Mouse (Mus musculus) lung, postnatal 10 days (tissue): ENCODE measurements at regions not wholly inside any gene's neighbourhood (a gene's known extent, or its start where the extent isn't known, plus 50 kb on each side); places are given as distances from the start of the nearest gene placed in this dataset.

Experiments used
- DNase-seq: peaks from one replicate; pipeline ENCODE4 v3.0.0; 2021

- DNase-seq, result no peak
Observed at GRCm38 (mm10) chr10:126815730-126816129, 85.4 kb downstream of the Atp23 start.

DNA sequence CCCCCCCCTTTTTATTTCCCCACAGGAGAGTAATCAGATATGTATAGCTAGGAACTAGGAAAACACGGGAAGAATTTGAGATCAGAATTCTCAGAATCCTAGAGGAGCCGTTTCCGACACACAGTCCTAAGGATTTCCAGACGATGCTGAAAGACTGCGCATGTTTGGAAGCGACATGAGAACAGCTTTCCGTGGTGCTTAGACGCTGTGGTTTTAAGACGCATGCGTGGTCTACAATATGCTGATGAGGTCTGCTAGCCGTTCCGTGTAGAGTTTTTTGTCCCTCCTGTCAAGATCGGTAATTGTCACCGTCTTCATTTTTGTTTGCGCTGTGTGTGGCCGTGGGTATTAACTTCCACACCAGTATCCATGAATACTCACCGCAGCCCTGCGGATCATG is 86.2 kb downstream of the Atp23 start:
- no peak for DNase-seq

DNA sequence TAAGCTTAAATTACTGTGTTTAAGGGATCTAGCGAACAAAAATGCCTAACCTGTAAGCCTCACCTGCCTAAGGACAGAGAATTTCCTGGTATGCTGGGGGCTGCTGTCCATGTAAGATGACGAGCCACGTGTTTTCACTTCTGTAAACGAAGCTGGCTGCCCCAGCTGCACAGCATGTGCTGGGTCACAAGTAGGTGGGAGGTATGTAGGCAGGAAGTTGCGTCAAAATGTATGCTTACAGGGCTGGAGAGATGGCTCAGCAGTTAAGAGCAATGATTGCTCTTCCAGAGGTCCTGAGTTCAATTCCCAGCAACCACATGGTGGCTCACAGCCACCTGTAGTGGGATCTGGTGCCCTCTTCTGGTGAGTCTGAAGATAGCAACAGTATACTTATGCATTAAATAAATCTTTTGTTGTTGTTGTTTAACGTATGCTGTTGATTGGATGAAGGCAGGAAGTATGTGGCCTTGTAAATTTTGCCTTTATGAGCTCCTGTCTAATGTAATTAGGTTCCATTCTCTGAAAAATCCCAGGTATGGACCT is 88.0 kb downstream of the Atp23 start:
- DNase-seq, result no peak

DNA sequence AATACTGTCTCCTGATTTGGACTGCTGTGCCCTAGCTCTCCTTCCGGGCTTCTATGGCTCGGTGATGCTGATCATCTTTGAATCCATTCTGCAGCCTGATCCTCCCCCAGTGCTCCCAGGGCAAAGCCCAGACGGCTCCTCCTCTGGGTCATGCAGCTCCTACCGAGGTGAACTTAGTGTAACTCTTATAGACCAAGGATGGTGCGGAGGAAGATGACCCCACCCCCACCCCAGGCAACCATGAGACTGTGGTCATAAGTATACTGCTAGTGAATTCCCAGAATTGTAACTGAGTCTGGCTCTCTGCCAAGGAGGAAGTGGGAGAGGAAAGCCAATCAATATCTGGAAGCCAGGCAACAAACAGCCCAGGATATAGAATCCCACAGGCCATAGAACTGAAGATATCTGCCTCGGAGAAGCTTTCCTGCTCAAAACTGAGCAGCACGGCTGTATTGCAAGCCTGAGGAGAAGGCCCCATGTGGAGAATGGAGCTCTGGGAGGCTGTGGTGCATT is 88.9 kb downstream of the Atp23 start:
- DNase-seq, result peak; percentile 6

GRCm38 (mm10) chr10:126810346-126811095 is 90.6 kb downstream of the Atp23 start:
- no peak for DNase-seq

DNA sequence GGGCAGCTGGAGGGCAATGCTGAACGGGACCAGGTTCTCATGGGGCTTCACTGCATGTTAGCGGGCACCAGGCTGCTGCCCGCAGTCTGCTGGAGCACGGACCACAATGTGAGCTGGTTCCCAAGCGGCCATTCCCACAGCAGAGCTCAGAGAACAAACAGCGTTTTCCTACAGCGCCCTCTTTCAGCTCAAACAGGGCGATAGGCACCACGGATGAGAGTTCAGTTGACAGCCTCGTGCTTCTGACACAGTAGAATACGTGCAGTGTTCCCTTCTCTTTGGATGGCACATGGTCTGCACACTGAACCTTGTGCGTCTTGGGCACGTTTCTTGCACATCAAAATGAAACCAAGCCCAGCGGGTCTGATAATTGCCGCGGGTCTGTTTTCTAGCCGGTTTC is 91.6 kb downstream of the Atp23 start:
- DNase-seq, result peak; percentile 5

DNA sequence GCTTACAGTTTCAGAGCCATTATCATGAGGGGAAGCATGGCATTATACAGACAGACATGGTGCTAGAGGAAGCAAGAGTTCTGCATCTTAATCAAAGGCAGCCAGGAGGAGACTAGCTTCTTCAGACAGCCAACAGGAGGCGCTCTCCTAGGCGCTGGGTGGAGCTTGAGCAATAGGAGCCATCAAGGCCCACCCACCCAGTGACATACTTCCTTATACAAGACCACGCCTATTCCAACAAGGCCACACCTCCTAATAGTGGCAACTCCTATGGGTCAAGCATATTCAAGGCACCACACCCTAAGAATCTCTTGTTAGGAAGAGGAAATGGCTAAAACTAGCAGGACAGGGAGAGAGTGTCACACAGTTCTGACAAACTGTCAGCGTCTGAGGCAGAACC is 94.3 kb downstream of the Atp23 start:
- DNase-seq, result no peak

- DNase-seq, result no peak
Observed at GRCm38 (mm10) chr10:126802732-126803131, 98.4 kb downstream of the Atp23 start.

DNA sequence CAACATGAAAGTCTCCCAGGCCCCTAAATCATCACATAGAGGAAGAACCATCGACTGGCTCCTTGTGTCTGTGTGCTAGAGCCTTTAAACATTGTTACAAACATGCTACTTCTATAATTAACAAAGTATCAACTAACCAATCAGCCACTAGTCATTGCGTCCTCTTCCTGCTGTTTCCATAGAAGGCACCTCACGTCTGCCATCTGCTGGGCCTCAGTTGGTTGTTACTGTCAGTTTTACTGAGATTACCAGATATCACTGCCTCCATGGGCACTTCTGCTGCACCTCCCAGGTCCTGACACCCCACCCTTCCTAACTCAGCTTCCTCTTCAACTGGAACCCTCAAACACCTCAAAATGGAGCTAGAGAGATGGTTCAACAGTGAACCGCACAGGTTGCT is 101.8 kb downstream of the Atp23 start:
- DNase-seq, result no peak

GRCm38 (mm10) chr10:126793136-126793535 is 108.0 kb downstream of the Atp23 start:
- DNase-seq, result no peak

DNA sequence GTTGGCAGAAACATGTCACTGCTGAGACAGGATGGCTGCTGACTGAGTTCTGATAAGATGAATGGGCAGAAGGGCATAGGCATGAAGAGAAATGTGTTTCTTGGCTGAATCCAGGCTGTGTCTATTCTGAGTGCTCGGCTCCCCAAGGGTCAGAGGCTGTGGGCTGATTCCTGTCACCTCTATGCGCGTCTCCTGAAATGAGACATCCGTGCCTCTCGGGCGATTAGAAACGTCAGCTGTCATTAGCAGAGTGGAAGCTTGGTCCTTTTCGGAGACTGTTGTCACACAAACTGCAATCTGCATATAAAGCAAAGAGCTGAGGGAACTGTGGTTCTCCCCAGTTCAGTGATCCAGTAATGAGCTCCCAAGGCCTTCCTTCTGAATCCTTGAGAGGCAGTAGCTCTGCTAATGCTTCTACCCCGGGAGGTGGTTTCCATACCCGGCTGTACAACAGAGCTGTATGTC is 108.8 kb downstream of the Atp23 start:
- peak; percentile 11 for DNase-seq

GRCm38 (mm10) chr10:126788277-126788676 is 112.9 kb downstream of the Atp23 start:
- DNase-seq, result no peak

DNA sequence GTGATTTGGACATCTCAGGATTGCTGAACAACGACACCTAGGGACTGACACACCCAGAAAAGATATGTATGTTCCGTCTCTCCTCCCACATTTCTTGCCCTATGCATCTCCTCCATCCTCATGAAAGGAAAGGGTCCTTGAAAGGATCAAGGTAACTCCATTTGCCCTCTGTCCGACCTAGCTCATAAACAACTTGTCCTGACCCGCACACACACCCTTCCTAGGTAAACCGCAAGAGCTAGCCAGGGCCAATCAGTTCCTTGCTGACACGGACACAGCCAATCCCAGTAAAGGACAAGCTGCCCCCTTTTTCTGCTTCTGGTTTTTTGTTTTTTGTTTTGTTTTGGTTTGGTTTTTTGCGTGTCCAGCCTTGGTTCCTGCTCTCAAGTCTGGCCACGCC is 118.0 kb downstream of the Atp23 start:
- no peak for DNase-seq

- no peak for DNase-seq
Observed at GRCm38 (mm10) chr10:126776603-126777002, 124.6 kb downstream of the Atp23 start.

GRCm38 (mm10) chr10:126775946-126776345 is 125.2 kb downstream of the Atp23 start:
- DNase-seq, result no peak

GRCm38 (mm10) chr10:126770446-126771020 is 130.6 kb downstream of the Atp23 start:
- no peak for DNase-seq

DNA sequence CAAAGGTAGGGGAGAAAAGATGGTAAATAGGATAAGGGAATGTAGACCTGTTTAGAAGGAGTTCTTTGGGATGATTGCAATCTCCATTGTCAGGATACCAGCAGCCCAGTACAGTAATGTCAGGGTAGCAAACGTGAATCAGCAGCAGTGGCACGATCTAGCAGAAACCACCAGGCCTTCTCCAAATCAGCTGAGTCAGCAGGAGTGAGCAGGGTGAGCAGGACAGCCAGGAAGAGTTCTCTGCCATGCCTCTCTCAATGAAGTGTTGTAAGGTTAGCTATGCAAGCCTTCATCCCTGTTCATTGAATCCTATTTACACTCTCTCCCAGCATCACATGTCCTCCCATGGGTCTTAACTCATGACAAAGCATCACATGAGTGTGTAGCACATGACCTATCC is 135.5 kb downstream of the Atp23 start:
- DNase-seq, result no peak

GRCm38 (mm10) chr10:126764740-126765139 is 136.4 kb downstream of the Atp23 start:
- no peak for DNase-seq

DNA sequence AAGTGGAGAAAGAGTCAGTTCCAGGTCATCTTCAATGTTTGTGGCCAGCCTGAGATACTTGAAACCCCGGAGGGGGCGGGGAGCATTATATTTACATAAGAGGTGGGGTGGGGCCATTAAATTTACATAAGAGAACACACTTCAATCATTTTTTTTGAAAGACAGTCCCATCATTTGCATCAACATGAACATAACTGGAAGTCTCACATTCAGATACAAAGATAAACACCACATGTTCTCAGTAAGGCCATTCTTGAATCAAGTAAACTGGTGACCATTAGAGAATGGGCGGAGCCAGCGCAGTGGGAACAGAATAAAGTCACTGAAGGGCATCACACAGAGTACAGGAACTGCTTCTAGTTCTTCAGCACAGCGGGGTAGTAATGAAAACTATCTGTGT is 137.2 kb downstream of the Atp23 start:
- no peak for DNase-seq

- DNase-seq, result no peak
Observed at GRCm38 (mm10) chr10:126758682-126759081, 142.5 kb downstream of the Atp23 start.

DNA sequence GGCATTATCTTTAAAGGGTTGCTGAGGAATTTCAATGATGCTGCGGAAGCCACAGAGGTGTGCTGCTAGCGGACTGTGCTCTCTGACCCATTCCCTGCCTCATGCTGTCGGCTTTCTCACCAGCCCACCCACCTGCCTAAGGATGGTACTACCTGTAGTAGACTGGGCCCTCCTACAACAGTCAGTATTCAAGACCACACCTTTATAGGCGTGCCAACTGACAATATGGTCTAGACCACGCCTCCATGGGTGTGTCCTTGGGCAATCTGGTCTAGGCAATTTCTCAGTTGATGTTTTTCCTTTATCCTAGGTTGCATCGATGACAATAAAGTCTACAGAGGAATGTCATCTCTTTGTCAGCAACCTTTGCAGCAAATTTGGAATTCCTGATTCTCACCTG is 148.0 kb downstream of the Atp23 start:
- no peak for DNase-seq

DNA sequence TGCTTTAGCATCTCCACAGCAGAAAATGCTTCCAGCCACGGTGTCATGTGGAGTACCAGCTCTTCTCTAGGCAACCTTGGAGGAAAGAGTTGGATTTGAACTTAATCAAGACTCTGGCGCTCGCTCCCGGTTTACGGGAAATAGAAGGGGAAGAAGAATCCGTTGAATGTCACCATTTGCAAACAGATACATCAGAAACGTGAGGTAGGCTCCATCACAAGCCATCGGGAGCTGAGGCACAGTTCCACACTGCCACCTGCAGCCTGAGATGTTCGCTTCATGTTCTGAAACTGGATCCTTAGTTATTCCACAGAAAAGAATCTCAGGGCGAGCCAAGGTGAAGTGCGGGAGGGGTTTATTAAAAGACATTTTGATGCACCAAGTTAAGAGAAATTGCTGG is 148.5 kb downstream of the Atp23 start:
- no peak for DNase-seq

GRCm38 (mm10) chr10:126748696-126749466 is 152.3 kb downstream of the Atp23 start:
- DNase-seq, result no peak
